Mouse (Mus musculus) skeletal muscle tissue, adult 2 months (tissue): ENCODE measurements around the gene Cenpt.

ENCODE experiments used
- DNase-seq: peaks from one replicate; pipeline ENCODE4 v3.0.0-alpha.2; 2012; ENCODE audit warnings: low read depth, low spot score

Cenpt gene

DNA sequence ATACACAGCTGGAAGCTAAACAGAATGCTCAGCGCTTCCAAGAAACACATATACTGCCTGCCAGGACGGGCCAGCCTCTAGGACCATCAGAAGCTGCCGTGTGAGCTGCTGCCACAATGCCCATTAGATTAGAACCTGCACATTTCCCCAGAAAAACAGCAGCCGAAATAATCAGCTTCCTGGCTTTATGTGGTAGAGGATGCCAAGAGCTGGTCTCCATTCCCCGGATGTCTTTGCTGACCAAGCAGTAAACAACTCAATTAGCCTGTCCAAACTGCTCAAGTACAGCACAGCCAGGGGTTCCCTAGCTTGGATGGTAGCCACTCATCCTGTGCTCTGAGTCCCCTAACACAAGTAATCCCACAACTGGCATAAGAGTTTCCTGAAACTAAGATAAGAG lies 45.3 kb downstream of the Cenpt start:
- no peak for DNase-seq

DNA sequence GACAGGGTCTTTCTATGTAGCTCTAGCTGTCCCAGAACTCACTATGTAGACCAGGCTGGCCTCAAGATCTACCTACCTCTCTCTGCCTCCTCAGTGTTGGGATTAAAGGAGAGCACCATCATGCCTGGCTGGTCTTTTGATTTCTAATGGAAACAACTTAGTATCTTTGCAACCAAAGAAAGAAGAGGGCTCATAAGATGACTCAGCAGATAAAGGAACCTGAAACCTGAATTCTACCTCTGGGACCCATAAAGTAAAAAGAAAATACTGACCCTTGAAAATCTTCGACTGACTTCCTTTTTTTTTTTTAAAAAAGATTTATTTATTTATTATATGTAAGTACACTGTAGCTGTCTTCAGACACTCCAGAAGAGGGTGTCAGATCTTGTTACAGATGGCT lies 47.1 kb downstream of the Cenpt start:
- DNase-seq = no peak

- no peak for DNase-seq
Measured at GRCm38 (mm10) chr8:105805346-105805745, 47.7 kb downstream of the Cenpt start.

GRCm38 (mm10) chr8:105804797-105805196 lies 48.3 kb downstream of the Cenpt start:
- no peak for DNase-seq

GRCm38 (mm10) chr8:105801153-105801904 lies 51.7 kb downstream of the Cenpt start:
- no peak for DNase-seq

DNA sequence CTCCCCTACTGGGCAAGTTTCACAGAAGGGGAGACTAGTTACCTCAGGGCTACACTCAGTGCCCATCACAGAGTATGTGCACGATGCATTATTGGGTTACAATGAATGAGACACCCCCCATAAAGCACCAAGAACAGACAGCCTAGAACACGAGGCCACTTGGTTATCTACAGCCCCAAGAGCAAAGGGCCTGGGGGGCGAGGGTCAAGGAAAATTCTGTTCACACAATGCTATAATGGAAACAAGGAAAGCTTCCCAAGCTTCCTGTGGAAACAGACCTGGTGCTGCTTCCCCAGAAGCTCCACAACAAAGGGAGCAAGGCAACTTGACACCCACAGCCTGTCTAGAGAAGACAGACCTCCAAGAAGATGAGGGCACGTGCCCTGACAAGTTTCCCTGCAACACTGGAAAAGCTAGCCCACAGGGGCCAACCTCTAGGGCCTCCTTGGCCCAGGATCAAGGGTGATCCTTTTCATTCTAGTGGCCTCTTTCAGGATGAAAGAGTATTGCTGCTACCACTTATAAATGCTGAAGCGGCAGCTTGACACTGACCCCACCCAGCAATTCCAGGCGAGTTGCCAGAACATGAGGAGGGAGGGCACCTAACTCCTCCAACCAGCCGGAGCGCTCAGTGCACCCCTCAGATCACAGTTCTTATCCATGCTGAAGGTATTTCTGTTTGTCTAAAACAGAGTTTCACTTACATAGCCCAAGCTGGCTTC lies 53.8 kb downstream of the Cenpt start:
- DNase-seq = peak; percentile 81

DNA sequence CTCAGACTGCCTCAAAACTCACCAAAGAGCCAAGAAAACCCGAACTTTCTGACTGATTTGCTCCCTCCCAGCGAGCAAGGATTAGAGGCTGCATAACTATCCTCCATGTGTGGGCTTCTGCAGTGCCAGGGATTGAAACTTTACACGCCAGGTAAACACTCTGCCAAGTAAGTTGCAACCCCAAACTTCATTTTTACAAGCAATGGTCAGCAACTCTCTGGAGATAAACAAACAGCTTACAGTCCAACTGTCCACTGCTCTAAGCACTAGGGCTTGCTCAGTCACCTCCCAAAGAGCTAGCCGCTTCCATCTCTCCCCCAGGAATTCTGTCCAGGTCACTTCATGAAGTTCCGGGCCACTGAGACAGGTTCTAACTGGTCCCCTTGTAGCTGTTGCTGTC lies 54.7 kb downstream of the Cenpt start:
- DNase-seq = peak; percentile 51

- DNase-seq = no peak
Measured at GRCm38 (mm10) chr8:105795785-105796184, 57.3 kb downstream of the Cenpt start.
